Mouse (Mus musculus) hindlimb bud, embryonic 11.5 days (tissue): Measurements from ENCODE around the gene Nme9.

Experiments
- DNase-seq: peaks from one replicate; pipeline ENCODE4 v3.0.0-alpha.2; 2012; ENCODE audit warnings: low read depth, low spot score; ENCODE audit errors: extremely low spot score

Nme9 gene

DNA sequence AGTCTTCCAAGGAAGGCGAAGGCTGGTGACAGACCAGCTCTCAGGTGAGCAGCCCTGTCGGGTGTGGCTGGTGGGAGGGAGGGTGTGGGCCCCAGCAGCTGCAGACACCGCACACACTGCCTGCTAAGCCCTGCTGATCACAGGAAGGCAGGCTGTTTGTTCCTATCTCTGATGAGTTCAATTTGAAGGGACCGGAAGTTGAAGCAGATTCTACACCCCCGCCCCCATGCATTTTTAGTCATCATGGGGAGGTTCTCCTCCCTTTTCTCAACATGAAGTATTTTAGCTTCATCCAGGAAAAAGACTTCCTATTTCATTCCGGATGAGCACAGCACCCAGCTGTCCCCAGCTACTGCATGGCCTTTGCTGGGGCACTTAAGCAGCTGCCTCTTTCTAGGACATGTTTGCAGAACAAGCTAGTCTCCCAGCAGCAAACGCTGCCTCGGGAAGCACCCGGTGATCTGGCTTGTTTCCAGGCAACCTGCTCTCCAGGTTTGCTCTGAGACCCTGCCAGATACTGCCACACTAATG is 28.0 kb downstream of the Nme9 start:
- DNase-seq: no peak

DNA sequence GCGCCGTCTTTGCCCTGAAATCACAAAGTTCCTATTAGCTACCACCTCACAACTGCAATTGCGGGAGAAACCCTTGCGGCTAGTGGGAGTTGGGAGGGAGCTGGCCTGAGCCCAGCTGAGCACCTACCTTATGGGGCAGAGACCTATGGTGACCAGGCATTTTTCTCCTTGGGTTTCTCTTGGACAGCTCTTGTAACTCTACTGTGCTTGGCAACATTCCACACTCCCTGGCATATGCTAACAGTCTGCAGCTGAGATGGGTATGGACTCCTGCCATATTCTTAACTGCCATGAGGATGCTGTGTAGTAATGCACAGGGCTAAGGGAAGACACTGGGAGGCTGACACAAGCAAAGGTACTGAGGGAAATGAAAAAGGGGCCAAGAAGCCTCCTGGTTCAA is 29.5 kb downstream of the Nme9 start:
- DNase-seq: no peak

DNA sequence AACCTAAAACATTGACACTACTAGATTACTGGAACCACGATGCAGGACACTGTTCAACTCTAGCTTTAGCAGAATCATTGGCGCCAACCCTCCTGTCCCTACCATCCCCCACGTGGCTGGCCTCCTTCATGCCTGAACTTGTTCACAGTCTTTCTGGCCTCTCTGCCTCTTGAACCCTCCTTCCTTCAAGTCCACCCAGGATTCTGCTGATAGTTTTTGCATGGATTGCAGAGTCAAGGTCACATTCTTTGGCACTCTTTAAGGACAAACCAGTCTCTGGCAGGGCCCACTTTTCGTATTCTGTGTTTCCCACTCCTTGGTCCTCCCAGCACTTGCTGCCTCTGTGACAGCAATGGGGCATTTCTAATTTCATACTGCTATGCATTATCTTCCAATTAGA is 31.9 kb downstream of the Nme9 start:
- DNase-seq: no peak

DNA sequence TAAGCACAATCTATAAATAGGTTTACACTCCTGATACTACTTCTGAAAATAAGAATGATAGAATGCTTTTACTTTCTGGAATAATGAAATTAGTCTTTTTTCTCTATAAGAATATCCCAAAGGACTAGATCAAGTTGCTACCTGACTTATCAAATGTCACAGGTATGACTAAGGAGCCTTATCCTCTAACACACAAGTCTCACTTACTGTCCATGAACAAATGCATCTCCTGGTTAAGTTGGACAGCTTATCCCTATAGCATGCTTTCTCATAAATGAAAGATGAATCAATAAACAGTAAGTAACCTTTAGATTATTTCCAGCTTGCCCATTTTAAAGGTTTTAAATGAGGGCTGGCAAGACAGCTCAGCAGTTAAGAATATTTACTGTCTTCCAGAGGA is 33.4 kb downstream of the Nme9 start:
- no peak for DNase-seq

DNA sequence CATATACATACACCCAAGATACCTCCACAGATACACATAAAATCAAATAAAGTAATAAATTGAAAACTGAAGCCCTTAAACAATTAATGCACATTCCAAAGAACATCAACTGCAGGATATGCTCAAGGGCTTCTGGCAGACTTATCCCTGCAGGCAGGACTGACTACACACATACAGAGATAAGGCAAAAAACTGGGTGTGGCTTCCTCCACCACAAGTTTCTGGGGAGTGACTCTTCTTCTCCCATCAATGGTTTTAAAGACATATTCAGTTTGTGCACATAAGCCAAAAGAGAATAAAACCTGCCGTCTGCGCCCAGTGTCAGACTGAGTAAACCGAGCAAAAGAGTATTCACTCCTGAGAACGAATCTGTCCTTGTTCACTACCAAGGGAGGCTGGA is 33.9 kb downstream of the Nme9 start:
- no peak for DNase-seq

DNA sequence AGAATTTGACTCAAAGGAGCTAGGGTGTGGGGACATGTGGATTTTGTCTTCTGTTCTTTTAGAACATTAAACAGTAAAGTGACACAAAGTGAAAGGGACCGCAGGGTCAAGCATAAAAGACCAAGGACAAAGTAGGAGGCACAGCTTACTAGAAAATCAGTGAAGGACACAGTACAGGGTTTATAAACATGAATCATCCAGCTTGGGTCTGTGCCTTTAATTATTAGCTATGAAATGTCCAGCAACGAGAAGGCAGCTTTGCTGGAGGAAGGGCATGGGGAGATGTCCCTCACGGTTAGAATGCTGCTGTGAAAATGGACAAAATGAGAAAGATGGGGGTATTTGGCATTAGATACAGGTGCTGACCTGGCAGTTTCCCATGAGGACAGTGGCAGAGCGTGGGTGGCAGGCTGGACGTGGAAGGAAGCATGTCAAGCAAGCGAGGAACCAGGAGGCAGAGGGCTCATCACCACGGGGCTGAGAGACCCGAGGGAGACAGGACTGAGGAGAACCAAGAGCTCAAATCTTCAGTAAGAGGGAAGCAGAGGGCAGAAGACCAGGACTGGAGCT is 35.9 kb downstream of the Nme9 start:
- no peak for DNase-seq

DNA sequence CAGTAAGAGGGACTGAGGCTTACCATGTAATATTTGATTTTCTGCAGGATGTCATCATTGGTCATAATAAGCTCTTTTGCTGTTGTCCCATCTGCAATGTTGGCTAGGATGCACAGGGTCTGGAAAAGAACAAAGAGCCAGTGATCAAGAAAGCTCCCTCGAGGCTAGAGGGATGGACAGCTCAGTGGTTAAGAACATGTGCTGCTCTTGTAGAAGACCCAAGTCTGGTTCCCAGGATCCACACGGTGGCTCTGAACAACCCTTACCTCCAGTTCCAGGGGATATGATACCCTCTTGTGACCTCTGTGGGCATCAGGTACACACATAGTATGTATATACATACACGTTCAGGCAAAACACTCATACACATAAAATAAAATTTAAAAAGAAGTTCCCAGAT is 36.6 kb downstream of the Nme9 start:
- DNase-seq: no peak

DNA sequence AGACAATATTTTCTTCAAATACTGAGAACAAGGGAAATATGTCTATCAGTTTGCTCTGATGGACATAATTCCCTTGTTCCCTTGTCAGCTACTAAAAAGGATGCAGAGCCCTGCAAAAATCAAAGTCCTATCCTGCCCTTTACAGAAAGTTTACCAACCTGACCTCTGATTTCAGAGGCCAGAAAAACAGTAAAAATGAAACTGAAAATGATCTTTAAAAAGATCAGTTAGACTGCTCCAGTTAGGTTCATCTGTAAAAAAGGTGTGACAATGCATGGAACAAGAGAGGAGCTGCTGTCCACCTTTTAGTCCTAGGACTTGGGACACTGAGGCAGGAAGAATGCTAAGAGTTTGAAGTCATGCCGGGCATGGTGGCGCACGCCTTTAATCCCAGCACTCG is 39.8 kb downstream of the Nme9 start:
- no peak for DNase-seq

DNA sequence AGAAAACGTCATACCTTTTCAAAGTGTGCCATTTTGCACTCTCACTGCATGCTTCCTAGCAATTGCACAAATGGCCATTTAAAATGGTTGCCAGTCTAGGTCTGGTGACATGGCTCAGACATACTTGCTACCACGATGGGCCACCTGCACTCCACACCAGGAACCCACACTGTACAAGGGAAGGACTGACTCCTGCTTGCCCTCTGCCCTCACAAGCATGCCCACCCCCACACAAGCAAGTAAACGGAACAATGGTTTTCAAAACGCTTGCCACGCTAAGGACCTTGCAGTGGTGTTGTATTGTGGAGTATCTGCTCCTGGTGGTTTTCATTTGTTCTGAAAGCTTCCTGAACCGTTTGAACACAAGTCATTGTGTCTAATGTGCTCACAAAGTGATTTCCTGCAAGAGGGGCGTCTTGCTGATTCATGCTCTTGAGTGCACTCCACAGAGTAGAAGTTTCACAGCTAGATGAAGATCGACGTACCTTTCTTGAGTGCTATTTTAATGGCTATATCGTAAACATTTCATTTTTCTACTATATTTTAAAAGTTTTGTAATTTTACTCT is 41.4 kb downstream of the Nme9 start:
- DNase-seq: no peak

DNA sequence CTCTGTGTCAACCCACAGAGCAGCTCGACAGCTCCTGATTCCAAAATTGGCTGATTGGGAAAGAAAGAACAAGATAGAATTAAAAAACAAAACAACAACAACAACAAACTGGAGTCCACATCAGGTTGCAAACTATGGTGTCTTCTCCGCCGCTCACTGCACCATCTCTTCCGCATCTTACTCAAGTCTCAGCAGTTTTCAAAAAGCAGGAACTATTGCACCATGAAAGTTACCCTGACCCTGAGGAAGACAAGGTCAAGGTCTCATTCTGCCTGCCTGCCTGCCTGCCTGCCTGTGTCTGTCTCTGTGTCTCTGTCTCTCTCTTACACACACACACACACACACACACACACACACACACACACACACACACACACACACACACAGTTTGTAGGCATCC is 48.1 kb downstream of the Nme9 start:
- DNase-seq: no peak

DNA sequence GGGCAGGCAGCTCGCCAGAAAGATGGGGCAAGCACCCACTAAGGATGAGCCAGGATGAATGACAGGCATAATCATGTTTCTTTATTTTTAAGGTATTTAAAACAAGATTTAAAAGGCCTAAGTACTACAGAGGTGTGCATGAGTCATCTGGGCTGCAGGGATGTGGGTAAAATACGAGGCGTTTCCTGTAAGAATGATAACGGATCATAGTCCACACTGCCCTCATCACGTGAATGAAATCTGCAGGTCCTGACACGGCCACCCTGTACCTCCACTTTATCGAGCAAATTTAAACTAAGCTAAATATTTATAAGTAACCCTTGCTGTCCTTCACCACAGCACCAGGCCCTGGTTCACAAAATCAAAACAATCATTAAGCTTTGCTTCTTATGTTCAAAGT is 54.6 kb downstream of the Nme9 start:
- DNase-seq: no peak
